Mouse (Mus musculus) adrenal gland, postnatal 10 days (tissue): ENCODE results near the gene Snorc. TPM values are rescaled to one million over a fixed set of nuclear protein-coding genes. Genes with fewer than 3 reads are reported as not detected.
"Not testable (repeated sequence)": the region's sequence is repeated elsewhere in the genome, so short reads cannot be mapped to it uniquely, and the experiment has no call there.

Experiments
- DNase-seq: peaks from one replicate; pipeline ENCODE4 v3.0.0; 2021; ENCODE audit warnings: mixed read lengths
- long read RNA-seq, 2 experiments: library from polyadenylated mRNA; stranded (forward); transcript quantifications; one replicate each; pipeline ENCODE4 v2.0.0; 2021
- total RNA-seq, 2 experiments: library from RNA; stranded (reverse); gene quantifications; 2 replicates each; pipeline ENCODE4 v1.2.3; 2021

The Snorc gene
- total RNA-seq: under 1 TPM in 1 of 2 experiments, not detected in 1; 0.81 TPM
- long read RNA-seq, experiment 1, partial matches to known transcripts: 0 of 2 reads
- long read RNA-seq, experiment 1, other reads (novel, unspliced or antisense): 0 of 2 reads
- long read RNA-seq, experiment 2: 0 reads

GRCm38 (mm10) chr1:87469971-87470370, at the start of gene Snorc:
Gene Snorc, plus strand, starts transcription at chr1:87470271.
- DNase-seq: not testable (repeated sequence)

- DNase-seq: no peak
Observed at GRCm38 (mm10) chr1:87435125-87435524, 34.9 kb upstream of the Snorc start.

GRCm38 (mm10) chr1:87436583-87436982, 33.5 kb upstream of the Snorc start:
- DNase-seq: no peak

GRCm38 (mm10) chr1:87447183-87448104, 22.6 kb upstream of the Snorc start:
- peak; percentile 75 for DNase-seq

- DNase-seq: no peak
Observed at GRCm38 (mm10) chr1:87449432-87449831, 20.6 kb upstream of the Snorc start.

- no peak for DNase-seq
Observed at GRCm38 (mm10) chr1:87456425-87456824, 13.6 kb upstream of the Snorc start.

GRCm38 (mm10) chr1:87458045-87458444, 12.0 kb upstream of the Snorc start:
- no peak for DNase-seq

- DNase-seq: not testable (repeated sequence)
Observed at GRCm38 (mm10) chr1:87459856-87460255, 10.2 kb upstream of the Snorc start.

GRCm38 (mm10) chr1:87467469-87467868, 2.6 kb upstream of the Snorc start:
- DNase-seq: no peak

GRCm38 (mm10) chr1:87468321-87468720, 1.8 kb upstream of the Snorc start:
- DNase-seq: no peak

GRCm38 (mm10) chr1:87471914-87472313, 1.8 kb downstream of the Snorc start:
- DNase-seq: no peak

GRCm38 (mm10) chr1:87472576-87472975, 2.5 kb downstream of the Snorc start:
- DNase-seq: peak; percentile 28

- no peak for DNase-seq
Observed at GRCm38 (mm10) chr1:87475076-87475895, 5.2 kb downstream of the Snorc start.

- DNase-seq: no peak
Observed at GRCm38 (mm10) chr1:87482546-87482945, 12.5 kb downstream of the Snorc start.

- DNase-seq: no peak
Observed at GRCm38 (mm10) chr1:87486386-87486785, 16.3 kb downstream of the Snorc start.

GRCm38 (mm10) chr1:87492285-87492684, 22.2 kb downstream of the Snorc start:
- no peak for DNase-seq

- DNase-seq: no peak
Observed at GRCm38 (mm10) chr1:87493542-87493941, 23.5 kb downstream of the Snorc start.

- DNase-seq: no peak
Observed at GRCm38 (mm10) chr1:87505524-87505923, 35.5 kb downstream of the Snorc start.

GRCm38 (mm10) chr1:87507857-87508256, 37.8 kb downstream of the Snorc start:
- no peak for DNase-seq

GRCm38 (mm10) chr1:87508591-87509560, 38.8 kb downstream of the Snorc start:
- no peak for DNase-seq

GRCm38 (mm10) chr1:87509561-87510165, 39.6 kb downstream of the Snorc start, which contains the start of gene Neu2:
Gene Neu2, plus strand, starts transcription at chr1:87509889.
- peak; percentile 25 for DNase-seq
